Mouse (Mus musculus) frontal cortex, postnatal 25 days (tissue): ENCODE measurements around the gene Plekhg6.

ENCODE experiments used
- DNase-seq, 2 experiments: peaks; one replicate each; pipeline ENCODE4 v3.0.0; 2022; ENCODE audit warnings: low spot score in 2 of 2

Gene Plekhg6

GRCm38 (mm10) chr6:125385066-125385974 is 4.7 kb upstream of the Plekhg6 start:
- DNase-seq, result no peak

- DNase-seq, result no peak
These were observed 1.4 kb upstream of the Plekhg6 start for GRCm38 (mm10) chr6:125382024-125382423.

- no peak for DNase-seq
These were observed 812 bp downstream of the Plekhg6 start for GRCm38 (mm10) chr6:125379781-125380180.

GRCm38 (mm10) chr6:125378621-125379020 is 2.0 kb downstream of the Plekhg6 start:
- no peak for DNase-seq

- DNase-seq, result no peak
These were observed 2.8 kb downstream of the Plekhg6 start for GRCm38 (mm10) chr6:125377582-125378451.

GRCm38 (mm10) chr6:125377042-125377441 is 3.6 kb downstream of the Plekhg6 start:
- DNase-seq, result no peak

GRCm38 (mm10) chr6:125367758-125368371 is 12.7 kb downstream of the Plekhg6 start:
- no peak for DNase-seq

GRCm38 (mm10) chr6:125366133-125366532 is 14.5 kb downstream of the Plekhg6 start:
- DNase-seq, result no peak

GRCm38 (mm10) chr6:125365522-125365921 is 15.1 kb downstream of the Plekhg6 start:
- no peak for DNase-seq

GRCm38 (mm10) chr6:125364448-125364847 is 16.1 kb downstream of the Plekhg6 start:
- no peak for DNase-seq

- no peak for DNase-seq
These were observed 16.9 kb downstream of the Plekhg6 start for GRCm38 (mm10) chr6:125363451-125364242.

- DNase-seq, result no peak
These were observed 17.6 kb downstream of the Plekhg6 start for GRCm38 (mm10) chr6:125363021-125363420.

GRCm38 (mm10) chr6:125361467-125362291 is 18.9 kb downstream of the Plekhg6 start:
- no peak for DNase-seq

- no peak for DNase-seq
These were observed 19.7 kb downstream of the Plekhg6 start for GRCm38 (mm10) chr6:125360846-125361245.

GRCm38 (mm10) chr6:125359999-125360398 is 20.6 kb downstream of the Plekhg6 start:
- DNase-seq, result no peak

- DNase-seq, result no peak
These were observed 23.3 kb downstream of the Plekhg6 start for GRCm38 (mm10) chr6:125357334-125357733.

GRCm38 (mm10) chr6:125356264-125356663 is 24.3 kb downstream of the Plekhg6 start:
- no peak for DNase-seq

GRCm38 (mm10) chr6:125355197-125355741 is 25.3 kb downstream of the Plekhg6 start:
- no peak for DNase-seq

- no peak for DNase-seq
These were observed 26.0 kb downstream of the Plekhg6 start for GRCm38 (mm10) chr6:125354352-125355151.
